In the genomic region with DNA sequence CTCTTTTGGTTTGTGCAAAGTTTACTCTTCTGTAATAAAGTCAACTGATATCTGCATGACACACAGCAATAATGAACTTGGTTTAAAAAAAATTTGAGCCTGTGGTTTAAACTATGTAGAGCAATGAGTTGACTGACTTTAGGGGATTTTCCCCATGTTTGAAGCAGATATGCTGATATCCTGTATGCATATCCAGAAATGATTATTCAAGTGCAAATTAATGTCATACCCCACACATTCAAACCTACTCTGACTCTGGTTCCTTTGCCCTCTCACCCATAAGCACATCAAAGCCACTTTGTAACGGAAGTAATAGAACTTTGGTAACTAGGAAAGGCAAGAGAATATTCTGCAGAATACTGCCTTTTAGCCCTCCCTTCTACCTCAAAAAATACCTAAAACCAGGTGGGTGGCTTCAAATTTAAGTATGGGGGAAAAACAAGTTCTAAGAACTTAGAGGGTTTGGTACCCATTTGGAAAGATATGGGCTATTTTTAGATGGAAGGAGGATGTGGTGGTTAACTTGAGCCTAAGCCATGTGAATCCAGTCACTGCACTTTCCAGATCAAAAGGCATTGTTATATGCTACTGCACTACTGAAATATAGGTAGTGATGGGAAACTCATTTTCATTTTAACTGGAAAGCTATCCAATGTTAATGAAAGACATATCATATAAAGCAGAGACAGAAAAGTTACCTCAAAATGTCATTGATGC, we compare ENCODE assay signal across 21 mouse cellular contexts.
A peak's percentile ranks its signal among the peaks of the same experiment; 100 is the strongest.
DNase-seq lines count a peak whose midpoint lies in the region; TF ChIP-seq lines count a peak whose summit lies in the region.
"Had no signal": no experiment of that assay in that cellular context is flagged by ENCODE, and none has a peak within 500 bp of the region (broad histone marks: within the 10 kb centered on the region; RNA-seq: fewer than 3 reads in every experiment).

No protein-coding gene starts in this region.

- no peak for TF ChIP-seq POLR2A in CH12.LX (IDR thresholded peaks at IDR 0.05; ENCODE audit: low read depth, low read length)
- no peak for TF ChIP-seq POLR2A in kidney, adult 2 months (IDR thresholded peaks at IDR 0.05; ENCODE audit: low read depth, low read length)

- H3K36me3 ChIP-seq in CH12.LX (replicated peaks in 1 of 2; ENCODE audit: control insufficient read depth in 1 of 2, insufficient read depth in 1 of 2, low read length in 1 of 2), result no peaks in the 10 kb centered on the region
- H3K36me3 ChIP-seq in kidney, adult 2 months (ENCODE audit: control insufficient read depth, insufficient read depth, low read length), result no peaks in the 10 kb centered on the region
- H3K36me3 ChIP-seq: embryonic facial prominence, embryonic 10.5 days; embryonic facial prominence, embryonic 12.5 days; forebrain, embryonic 15.5 days had no signal

- peak; percentile 67 for DNase-seq in CD4-positive, CD25-positive, alpha-beta regulatory T cell, adult 2 months (ENCODE audit: low read depth, low spot score)
- DNase-seq in CH12.LX (ENCODE audit: extremely low read depth), result peak; percentile 61
- peak; percentile 73 for DNase-seq in induced T-regulatory cell, adult 2 months (ENCODE audit: low read depth)
- DNase-seq in naive thymus-derived CD4-positive, alpha-beta T cell, adult 2 months (ENCODE audit: low read depth), result peak; percentile 33
- no peak for DNase-seq in kidney, adult 2 months
- DNase-seq in retina, postnatal 1 day, result no peak
- no peak for DNase-seq in heart, postnatal 36 days
- no peak for DNase-seq in layer of hippocampus, adult 9-11 months
- DNase-seq: adrenal gland, adult 8-10 months; adrenal gland, postnatal 14 days; adrenal gland, postnatal 36 days; cerebellum, adult 11-12 months; cerebellum, adult 2 months; cerebellum, adult 9-10 months; cerebellum, postnatal 10 days; cerebellum, postnatal 25 days; forebrain, postnatal 0 days had no signal

- no peak overlapping the region for H3K4me3 ChIP-seq in CH12.LX (replicated peaks in 1 of 3; ENCODE audit: low read depth in 2 of 3, low read length in 2 of 3, poor library complexity in 1 of 3)
- no peak overlapping the region for H3K4me3 ChIP-seq in kidney, adult 2 months (ENCODE audit: insufficient read depth, low read depth, low read length)
- H3K4me3 ChIP-seq: embryonic facial prominence, embryonic 10.5 days; embryonic facial prominence, embryonic 12.5 days; forebrain, embryonic 13.5 days; forebrain, embryonic 15.5 days had no signal

- no peak for TF ChIP-seq RAD21 in CH12.LX (IDR thresholded peaks at IDR 0.05; ENCODE audit: low read depth, low read length)

- intact Hi-C loops in heart, postnatal 36 days (cut with DNase I), result no loop called here

- H3K27me3 ChIP-seq in CH12.LX (replicated peaks), result no peaks in the 10 kb centered on the region
- H3K27me3 ChIP-seq in kidney, adult 2 months (replicated peaks; ENCODE audit: control insufficient read depth, insufficient read depth, low read length), result no peaks in the 10 kb centered on the region
- H3K27me3 ChIP-seq: embryonic facial prominence, embryonic 12.5 days; forebrain, embryonic 13.5 days; forebrain, embryonic 15.5 days had no signal

- TF ChIP-seq EP300 in CH12.LX (IDR thresholded peaks at IDR 0.05; ENCODE audit: low read length), result peak; percentile 42; the same call in 1 of the 2 replicates

- H3K9me3 ChIP-seq in CH12.LX (replicated peaks; ENCODE audit: low read length), result no peaks in the 10 kb centered on the region
- H3K9me3 ChIP-seq: embryonic facial prominence, embryonic 10.5 days; embryonic facial prominence, embryonic 12.5 days; forebrain, embryonic 13.5 days; forebrain, embryonic 15.5 days had no signal

- 90% methylated on average over 1 of the region's 1 CpGs for WGBS in kidney, adult 2 months

- no peak overlapping the region for H3K27ac ChIP-seq in CH12.LX (ENCODE audit: insufficient read depth, low read depth)
- no peak overlapping the region for H3K27ac ChIP-seq in kidney, adult 2 months (ENCODE audit: insufficient read depth, low read depth, low read length)
- H3K27ac ChIP-seq: embryonic facial prominence, embryonic 10.5 days; embryonic facial prominence, embryonic 12.5 days; forebrain, embryonic 13.5 days; forebrain, embryonic 15.5 days had no signal

- peaks cover 2 to 28% of the 10 kb centered on the region in 2 experiments; a peak in 2 of 4 replicates for H3K4me1 ChIP-seq in CH12.LX (ENCODE audit: control insufficient read depth in 1 of 2, insufficient read depth in 2 of 2)
- H3K4me1 ChIP-seq in kidney, adult 2 months (ENCODE audit: control insufficient read depth, insufficient read depth, low read length), result no peaks in the 10 kb centered on the region
- H3K4me1 ChIP-seq: embryonic facial prominence, embryonic 10.5 days; embryonic facial prominence, embryonic 12.5 days; forebrain, embryonic 13.5 days; forebrain, embryonic 15.5 days had no signal

- H3K9ac ChIP-seq in CH12.LX (ENCODE audit: insufficient read depth, low read depth), result no peak overlapping the region
- H3K9ac ChIP-seq: embryonic facial prominence, embryonic 12.5 days; forebrain, embryonic 13.5 days; forebrain, embryonic 15.5 days; forebrain, postnatal 0 days had no signal

- no peak for TF ChIP-seq CTCF in CH12.LX (conservative IDR thresholded peaks at IDR 0.05 in 1 of 2, IDR thresholded peaks at IDR 0.05 in 1 of 2; ENCODE audit: low read depth in 2 of 2, low read length in 2 of 2)
- no peak for TF ChIP-seq CTCF in kidney, adult 2 months (conservative IDR thresholded peaks at IDR 0.05; ENCODE audit: insufficient read depth, insufficient read length, low read depth, low read length)

- dilution Hi-C loops in CH12.LX (cut with MboI; ENCODE audit: extremely low pct_ligation_motif_present, extremely low pct_unique_long_range_greater_than_20kb, low sequenced_read_pairs), result no loop called here

- in situ Hi-C loops in CH12.LX (cut with MboI; ENCODE audit: low pct_ligation_motif_present, low pct_unique_long_range_greater_than_20kb, low sequenced_read_pairs), result no loop called here

- no peak overlapping the region for H3K4me2 ChIP-seq in CH12.LX (ENCODE audit: insufficient read depth, low read depth, poor library complexity, severe bottlenecking)
- H3K4me2 ChIP-seq: embryonic facial prominence, embryonic 12.5 days; forebrain, embryonic 13.5 days; forebrain, embryonic 15.5 days had no signal

- H3K79me2 ChIP-seq in CH12.LX (replicated peaks; ENCODE audit: control insufficient read depth, extremely low read depth, insufficient read depth, poor library complexity, severe bottlenecking), result no peaks in the 10 kb centered on the region

TF ChIP-seq in CH12.LX, 34 proteins besides CTCF, POLR2A, EP300 and RAD21:
- no peak for TF ChIP-seq ZKSCAN1 (IDR thresholded peaks at IDR 0.05; ENCODE audit: borderline replicate concordance, low read depth, low read length)
- TF ChIP-seq SIN3A (IDR thresholded peaks at IDR 0.05; ENCODE audit: low read length), result no peak
- peak; percentile 33; the same call in 1 of the 2 replicates for TF ChIP-seq IRF4 (IDR thresholded peaks at IDR 0.05; ENCODE audit: low read depth, low read length)
- peak; percentile 33; the same call in 1 of the 2 replicates for TF ChIP-seq MEF2A (IDR thresholded peaks at IDR 0.05; ENCODE audit: borderline replicate concordance, low read depth, low read length)
- peak; percentile 84 for TF ChIP-seq ZNF384 (IDR thresholded peaks at IDR 0.05; ENCODE audit: low read depth, low read length)

Comparison
In these comparisons a context has a peak if more than half of its experiments do, and no peak if none do; other contexts are left out.
1. DNase-seq: peak in CD4-positive, CD25-positive, alpha-beta regulatory T cell, adult 2 months (single experiment), CH12.LX (single experiment), induced T-regulatory cell, adult 2 months (single experiment) and naive thymus-derived CD4-positive, alpha-beta T cell, adult 2 months (single experiment); none in kidney, adult 2 months (single experiment), retina, postnatal 1 day (single experiment), heart, postnatal 36 days (0 of 2) and layer of hippocampus, adult 9-11 months (single experiment).